Mouse (Mus musculus) heart, embryonic 13.5 days (tissue): ENCODE measurements around the gene Gnb1l. TPM values are rescaled to one million over a fixed set of nuclear protein-coding genes. Genes with fewer than 3 reads are reported as not detected.

Experiments used
- ATAC-seq: fragments of 200-750 bp; cut with Nextera tagmentation; 2 replicates; pipeline ENCODE4 v1.8.0; 2017; ENCODE audit warnings: moderate TSS enrichment; ENCODE audit not compliant: insufficient number of reproducible peaks, low FRiP score, low TSS enrichment; ENCODE audit errors: extremely low read depth
- H3K27ac ChIP-seq: fragments of 300-500 bp; sonication (generic); replicated peaks from 2 replicates; pipeline ENCODE4 v1.5.1; 2015; ENCODE audit warnings: moderate library complexity, mild to moderate bottlenecking, inconsistent platforms
- H3K27me3 ChIP-seq: fragments of 300-500 bp; sonication (generic); replicated peaks from 2 replicates; pipeline ENCODE4 v1.6.1; 2015; ENCODE audit warnings: mild to moderate bottlenecking, inconsistent platforms
- H3K36me3 ChIP-seq: fragments of 300-500 bp; sonication (generic); 2 replicates; pipeline ENCODE4 v1.6.1; 2015; ENCODE audit warnings: mild to moderate bottlenecking, inconsistent platforms
- H3K4me1 ChIP-seq: fragments of 300-500 bp; sonication (generic); 2 replicates; pipeline ENCODE4 v1.6.1; 2015; ENCODE audit warnings: inconsistent platforms
- H3K4me2 ChIP-seq: fragments of 300-500 bp; sonication (generic); 2 replicates; pipeline ENCODE4 v1.6.1; 2015; ENCODE audit warnings: inconsistent platforms, mild to moderate bottlenecking, moderate library complexity
- H3K4me3 ChIP-seq: fragments of 300-500 bp; sonication (generic); 2 replicates; pipeline ENCODE4 v1.5.1; 2015; ENCODE audit warnings: moderate library complexity, mild to moderate bottlenecking, inconsistent platforms
- H3K9ac ChIP-seq: fragments of 300-500 bp; sonication (generic); 2 replicates; pipeline ENCODE4 v1.6.1; 2015; ENCODE audit warnings: inconsistent platforms, mild to moderate bottlenecking, moderate library complexity
- H3K9me3 ChIP-seq: fragments of 300-500 bp; sonication (generic); 2 replicates; pipeline ENCODE4 v1.6.1; 2016; ENCODE audit warnings: inconsistent platforms
- WGBS: fragments of 180-500 bp; shearing (Covaris S2); methylation state at CpG from one replicate; pipeline ENCODE4 v1.1.7; 2015; ENCODE audit warnings: mixed read lengths; 5-methylcytosine and 5-hydroxymethylcytosine counted together
- polyA plus RNA-seq: library from polyadenylated mRNA; unstranded; fragments of >200 nt; fragmentation: Nextera tagmentation; extraction: Ambion mirVana; gene quantifications from 2 replicates; pipeline ENCODE4 v1.2.1, GENCODE M21; 2015

Gene Gnb1l
- polyA plus RNA-seq, 1 experiment from 2014 or later, result 8.7 TPM

GRCm38 (mm10) chr16:18462598-18462997, 35.9 kb upstream of the Gnb1l start:
- no peak overlapping the region for H3K9ac ChIP-seq
- H3K4me3 ChIP-seq, result no peak overlapping the region
- no peak overlapping the region for H3K27ac ChIP-seq
- ATAC-seq, result no peak
- H3K27me3 ChIP-seq, result peaks cover 11% of the 10 kb centered on the region
- no peaks in the 10 kb centered on the region for H3K9me3 ChIP-seq
- 54% methylated on average over 8 of the region's 8 CpGs for WGBS
- H3K4me2 ChIP-seq, result no peak overlapping the region
- H3K36me3 ChIP-seq, result peaks cover 11% of the 10 kb centered on the region
- peaks cover 29% of the 10 kb centered on the region for H3K4me1 ChIP-seq

GRCm38 (mm10) chr16:18464271-18464670, 34.2 kb upstream of the Gnb1l start:
- Histone ChIP-seq H3K4me2 (no peak overlapping the region), H3K27ac (no peak overlapping the region), H3K4me3 (no peak overlapping the region), H3K27me3 (peaks cover 6% of the 10 kb centered on the region), H3K4me1 (peaks cover 24% of the 10 kb centered on the region), H3K9me3 (no peaks in the 10 kb centered on the region), H3K9ac (no peak overlapping the region), H3K36me3 (peaks cover 11% of the 10 kb centered on the region)
- WGBS, result 60% methylated on average over 3 of the region's 3 CpGs
- no peak for ATAC-seq

- H3K9ac ChIP-seq, result no peak overlapping the region
- H3K4me2 ChIP-seq, result no peak overlapping the region
- H3K27ac ChIP-seq, result no peak overlapping the region
- no peaks in the 10 kb centered on the region for H3K27me3 ChIP-seq
- no peaks in the 10 kb centered on the region for H3K9me3 ChIP-seq
- WGBS, result 31% methylated on average over 1 of the region's 1 CpGs
- H3K4me3 ChIP-seq, result no peak overlapping the region
- peaks cover 54% of the 10 kb centered on the region for H3K36me3 ChIP-seq
- ATAC-seq, result no peak
- H3K4me1 ChIP-seq, result peaks cover 11% of the 10 kb centered on the region; the same call in 1 of the 2 replicates
Observed at GRCm38 (mm10) chr16:18470829-18471228, 27.7 kb upstream of the Gnb1l start.

GRCm38 (mm10) chr16:18471381-18471955, 27.0 kb upstream of the Gnb1l start:
- WGBS, result 48% methylated on average over 11 of the region's 11 CpGs
- H3K27ac ChIP-seq, result no peak overlapping the region
- no peak overlapping the region for H3K4me2 ChIP-seq

GRCm38 (mm10) chr16:18471976-18472375, 26.5 kb upstream of the Gnb1l start:
- 78% methylated on average over 6 of the region's 6 CpGs for WGBS
- Histone ChIP-seq H3K4me3 (no peak overlapping the region), H3K27ac (no peak overlapping the region)

More at GRCm38 (mm10) chr16:18471381-18471955, 27.0 kb upstream of the Gnb1l start:
- Histone ChIP-seq H3K27me3 (no peaks in the 10 kb centered on the region), H3K9me3 (no peaks in the 10 kb centered on the region), H3K4me3 (no peak overlapping the region), H3K36me3 (peaks cover 60% of the 10 kb centered on the region), H3K9ac (no peak overlapping the region), H3K4me1 (peaks cover 11% of the 10 kb centered on the region; the same call in 1 of the 2 replicates)
- ATAC-seq, result no peak

GRCm38 (mm10) chr16:18472416-18472815, 26.1 kb upstream of the Gnb1l start:
- Histone ChIP-seq H3K36me3 (peaks cover 57% of the 10 kb centered on the region), H3K4me1 (peaks cover 11% of the 10 kb centered on the region; the same call in 1 of the 2 replicates), H3K4me2 (no peak overlapping the region), H3K27ac (no peak overlapping the region), H3K9me3 (no peaks in the 10 kb centered on the region), H3K27me3 (no peaks in the 10 kb centered on the region), H3K4me3 (no peak overlapping the region), H3K9ac (no peak overlapping the region)
- WGBS, result 69% methylated on average over 4 of the region's 4 CpGs
- no peak for ATAC-seq

More at GRCm38 (mm10) chr16:18471976-18472375, 26.5 kb upstream of the Gnb1l start:
- H3K36me3 ChIP-seq, result peaks cover 57% of the 10 kb centered on the region
- H3K9me3 ChIP-seq, result no peaks in the 10 kb centered on the region
- no peaks in the 10 kb centered on the region for H3K27me3 ChIP-seq
- no peak overlapping the region for H3K4me2 ChIP-seq
- H3K4me1 ChIP-seq, result peaks cover 11% of the 10 kb centered on the region; the same call in 1 of the 2 replicates
- H3K9ac ChIP-seq, result no peak overlapping the region
- ATAC-seq, result no peak

GRCm38 (mm10) chr16:18472976-18473375, 25.5 kb upstream of the Gnb1l start:
- Histone ChIP-seq H3K27ac (no peak overlapping the region), H3K27me3 (no peaks in the 10 kb centered on the region), H3K4me1 (peaks cover 11% of the 10 kb centered on the region; the same call in 1 of the 2 replicates), H3K9ac (no peak overlapping the region), H3K4me3 (no peak overlapping the region), H3K36me3 (peaks cover 62% of the 10 kb centered on the region), H3K4me2 (no peak overlapping the region), H3K9me3 (no peaks in the 10 kb centered on the region)
- WGBS, result 83% methylated on average over 8 of the region's 8 CpGs
- no peak for ATAC-seq

- 85% methylated on average over 2 of the region's 2 CpGs for WGBS
- H3K36me3 ChIP-seq, result peaks cover 59% of the 10 kb centered on the region
- H3K4me2 ChIP-seq, result no peak overlapping the region
- H3K4me3 ChIP-seq, result no peak overlapping the region
- H3K27me3 ChIP-seq, result no peaks in the 10 kb centered on the region
- peaks cover 11% of the 10 kb centered on the region; the same call in 1 of the 2 replicates for H3K4me1 ChIP-seq
- no peak overlapping the region for H3K27ac ChIP-seq
- ATAC-seq, result no peak
- no peak overlapping the region for H3K9ac ChIP-seq
- no peaks in the 10 kb centered on the region for H3K9me3 ChIP-seq
Observed at GRCm38 (mm10) chr16:18474021-18474420, 24.5 kb upstream of the Gnb1l start.

GRCm38 (mm10) chr16:18477996-18478395, 20.5 kb upstream of the Gnb1l start:
- no peak overlapping the region for H3K4me3 ChIP-seq
- H3K4me1 ChIP-seq, result no peaks in the 10 kb centered on the region
- H3K4me2 ChIP-seq, result no peak overlapping the region
- H3K9me3 ChIP-seq, result no peaks in the 10 kb centered on the region
- 53% methylated on average over 6 of the region's 6 CpGs for WGBS
- ATAC-seq, result no peak
- H3K9ac ChIP-seq, result no peak overlapping the region
- no peak overlapping the region for H3K27ac ChIP-seq
- H3K27me3 ChIP-seq, result no peaks in the 10 kb centered on the region
- H3K36me3 ChIP-seq, result peaks cover 33% of the 10 kb centered on the region

GRCm38 (mm10) chr16:18479667-18480066, 18.8 kb upstream of the Gnb1l start:
- Histone ChIP-seq H3K9ac (no peak overlapping the region), H3K36me3 (peaks cover 26% of the 10 kb centered on the region), H3K27ac (no peak overlapping the region), H3K27me3 (no peaks in the 10 kb centered on the region), H3K9me3 (no peaks in the 10 kb centered on the region), H3K4me1 (peaks cover 5% of the 10 kb centered on the region), H3K4me2 (no peak overlapping the region), H3K4me3 (no peak overlapping the region)
- no peak for ATAC-seq
- WGBS, result 64% methylated on average over 7 of the region's 7 CpGs

GRCm38 (mm10) chr16:18480933-18481485, 17.5 kb upstream of the Gnb1l start:
- Histone ChIP-seq H3K27me3 (no peaks in the 10 kb centered on the region), H3K4me1 (peaks cover 5% of the 10 kb centered on the region), H3K27ac (no peak overlapping the region), H3K4me2 (no peak overlapping the region), H3K9ac (no peak overlapping the region), H3K9me3 (no peaks in the 10 kb centered on the region), H3K36me3 (peaks cover 12% of the 10 kb centered on the region), H3K4me3 (no peak overlapping the region)
- no peak for ATAC-seq
- 66% methylated on average over 4 of the region's 4 CpGs for WGBS

GRCm38 (mm10) chr16:18482431-18482830, 16.1 kb upstream of the Gnb1l start:
- H3K9me3 ChIP-seq, result no peaks in the 10 kb centered on the region
- peaks cover 13% of the 10 kb centered on the region for H3K36me3 ChIP-seq
- no peaks in the 10 kb centered on the region for H3K27me3 ChIP-seq
- H3K27ac ChIP-seq, result no peak overlapping the region
- no peak overlapping the region for H3K4me3 ChIP-seq
- peaks cover 5% of the 10 kb centered on the region for H3K4me1 ChIP-seq
- no peak for ATAC-seq
- no peak overlapping the region for H3K9ac ChIP-seq
- H3K4me2 ChIP-seq, result no peak overlapping the region
- WGBS, result 80% methylated on average over 3 of the region's 3 CpGs
